Mouse (Mus musculus): Measurements from ENCODE around the gene Rd3l.

Rd3l gene

GRCm38 (mm10) chr12:111980887-111981367 lies at the start of gene Rd3l:
Gene Rd3l, minus strand, starts transcription at chr12:111981317.
- DNase-seq (ENCODE audit: low spot score in 2 of 2), result no peak

GRCm38 (mm10) chr12:112027408-112027807 lies 46.3 kb upstream of the Rd3l start:
- no peak for DNase-seq (ENCODE audit: low spot score in 2 of 2)

- DNase-seq (ENCODE audit: low spot score in 2 of 2), result no peak
These were observed 45.0 kb upstream of the Rd3l start for GRCm38 (mm10) chr12:112025907-112026645.

GRCm38 (mm10) chr12:112025457-112025856 lies 44.3 kb upstream of the Rd3l start:
- no peak for DNase-seq (ENCODE audit: low spot score in 2 of 2)

GRCm38 (mm10) chr12:112024581-112025310 lies 43.6 kb upstream of the Rd3l start:
- no peak for DNase-seq (ENCODE audit: low spot score in 2 of 2)

- no peak for DNase-seq (ENCODE audit: low spot score in 2 of 2)
These were observed 42.2 kb upstream of the Rd3l start for GRCm38 (mm10) chr12:112023306-112023705.

- DNase-seq (ENCODE audit: low spot score in 2 of 2), result no peak
These were observed 35.2 kb upstream of the Rd3l start for GRCm38 (mm10) chr12:112016346-112016745.

- DNase-seq (ENCODE audit: low spot score in 2 of 2), result no peak
These were observed 32.2 kb upstream of the Rd3l start for GRCm38 (mm10) chr12:112013271-112013801.

GRCm38 (mm10) chr12:112012511-112013270 lies 31.6 kb upstream of the Rd3l start:
- DNase-seq (ENCODE audit: low spot score in 2 of 2), result no peak

- DNase-seq (ENCODE audit: low spot score in 2 of 2), result peak in 1 of 2 experiments; percentile 75
These were observed 20.1 kb upstream of the Rd3l start for GRCm38 (mm10) chr12:112001223-112001622.

GRCm38 (mm10) chr12:111999735-112000134 lies 18.6 kb upstream of the Rd3l start:
- no peak for DNase-seq (ENCODE audit: low spot score in 2 of 2)

GRCm38 (mm10) chr12:111995161-111995560 lies 14.0 kb upstream of the Rd3l start:
- no peak for DNase-seq (ENCODE audit: low spot score in 2 of 2)

- DNase-seq (ENCODE audit: low spot score in 2 of 2), result no peak
These were observed 11.5 kb upstream of the Rd3l start for GRCm38 (mm10) chr12:111992626-111993025.

- no peak for DNase-seq (ENCODE audit: low spot score in 2 of 2)
These were observed 5.6 kb upstream of the Rd3l start for GRCm38 (mm10) chr12:111986756-111987155.

GRCm38 (mm10) chr12:111983165-111983564 lies 2.0 kb upstream of the Rd3l start:
- no peak for DNase-seq (ENCODE audit: low spot score in 2 of 2)

- no peak for DNase-seq (ENCODE audit: low spot score in 2 of 2)
These were observed 714 bp upstream of the Rd3l start for GRCm38 (mm10) chr12:111981831-111982230.

GRCm38 (mm10) chr12:111978274-111978673 lies 2.8 kb downstream of the Rd3l start:
- no peak for DNase-seq (ENCODE audit: low spot score in 2 of 2)

- no peak for DNase-seq (ENCODE audit: low spot score in 2 of 2)
These were observed 4.0 kb downstream of the Rd3l start for GRCm38 (mm10) chr12:111977138-111977537.

- DNase-seq (ENCODE audit: low spot score in 2 of 2), result no peak
These were observed 6.5 kb downstream of the Rd3l start for GRCm38 (mm10) chr12:111974578-111974977.

GRCm38 (mm10) chr12:111972504-111972903 lies 8.6 kb downstream of the Rd3l start:
- DNase-seq (ENCODE audit: low spot score in 2 of 2), result no peak

- DNase-seq (ENCODE audit: low spot score in 2 of 2), result no peak
These were observed 9.9 kb downstream of the Rd3l start, which contains the start of gene Tdrd9 for GRCm38 (mm10) chr12:111971231-111971686. Gene Tdrd9, plus strand, starts transcription at chr12:111971559.

- no peak for DNase-seq (ENCODE audit: low spot score in 2 of 2)
These were observed 11.0 kb downstream of the Rd3l start for GRCm38 (mm10) chr12:111970085-111970484.

Data from cerebellum, postnatal 4 days (tissue).